Mouse (Mus musculus): Measurements from ENCODE around the gene Nipa2.

- no peak for TF ChIP-seq CTCF (IDR thresholded peaks at IDR 0.05; ENCODE audit: control insufficient read depth, insufficient read depth, low read length)
- TF ChIP-seq POLR2A (IDR thresholded peaks at IDR 0.05; ENCODE audit: borderline replicate concordance, control insufficient read depth, low read depth, low read length): no peak
Observed at GRCm38 (mm10) chr7:55938341-55938740, 23.9 kb downstream of the Nipa2 start.
